Mouse (Mus musculus): Measurements from ENCODE around the gene Fam47e.

DNA sequence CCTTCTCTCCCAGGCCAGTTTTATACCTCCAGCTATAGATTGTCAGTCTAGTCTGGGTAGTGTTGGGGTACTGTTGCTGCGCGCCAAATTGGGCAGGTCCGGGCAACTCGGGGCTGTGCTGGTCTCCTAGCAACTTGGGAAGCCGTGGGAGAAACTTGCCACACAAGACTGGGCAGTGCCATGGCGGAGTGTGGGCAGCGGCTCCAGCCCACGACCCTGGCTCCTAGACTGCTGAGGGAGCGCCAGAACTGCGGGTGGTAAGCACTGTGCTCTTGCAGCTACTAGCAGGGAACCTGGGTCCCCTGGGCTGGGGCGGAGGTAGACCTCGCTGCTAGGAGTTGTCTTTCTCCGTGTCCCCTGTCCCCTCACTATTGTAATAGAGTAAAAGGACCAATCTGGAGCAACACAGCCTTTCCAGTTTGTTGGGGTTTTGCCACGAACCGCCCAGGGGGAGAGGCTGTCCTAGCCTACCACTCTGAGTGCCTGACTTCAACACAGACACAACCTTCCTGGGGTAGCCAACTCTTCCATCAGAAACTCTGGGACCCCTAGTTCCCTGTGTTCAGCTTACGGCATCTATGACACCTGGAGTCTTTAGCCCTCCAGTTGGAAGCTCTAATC, at the start of gene Fam47e:
- no peak for TF ChIP-seq TCF12 (IDR thresholded peaks at IDR 0.05; ENCODE audit: low read depth, low read length)
- TF ChIP-seq POLR2A (IDR thresholded peaks at IDR 0.05; ENCODE audit: control insufficient read depth in 1 of 2, insufficient read depth in 1 of 2, low read depth in 1 of 2, low read length in 2 of 2, poor library complexity in 1 of 2): no peak
- no peak for TF ChIP-seq ETS1 (IDR thresholded peaks at IDR 0.05; ENCODE audit: low read depth, low read length)
- no peak for TF ChIP-seq MAZ (IDR thresholded peaks at IDR 0.05; ENCODE audit: low read depth, low read length)
- no peak for TF ChIP-seq USF1 (IDR thresholded peaks at IDR 0.05; ENCODE audit: low read depth, low read length)

All from MEL (cell line).